Mouse (Mus musculus) megakaryocyte, embryonic 14.5 days (primary cell): ENCODE measurements around the gene Slc38a1.

Experiments
- FLI1 ChIP-seq: IDR thresholded peaks from 2 replicates; pipeline ENCODE4 v1.6.1; 2012; ENCODE audit warnings: low read length, inconsistent platforms, mixed read lengths
- GATA1 ChIP-seq: IDR thresholded peaks from 3 replicates; pipeline ENCODE4 v1.6.1; 2012; ENCODE audit warnings: mixed read lengths, low read length, inconsistent platforms, borderline replicate concordance

DNA sequence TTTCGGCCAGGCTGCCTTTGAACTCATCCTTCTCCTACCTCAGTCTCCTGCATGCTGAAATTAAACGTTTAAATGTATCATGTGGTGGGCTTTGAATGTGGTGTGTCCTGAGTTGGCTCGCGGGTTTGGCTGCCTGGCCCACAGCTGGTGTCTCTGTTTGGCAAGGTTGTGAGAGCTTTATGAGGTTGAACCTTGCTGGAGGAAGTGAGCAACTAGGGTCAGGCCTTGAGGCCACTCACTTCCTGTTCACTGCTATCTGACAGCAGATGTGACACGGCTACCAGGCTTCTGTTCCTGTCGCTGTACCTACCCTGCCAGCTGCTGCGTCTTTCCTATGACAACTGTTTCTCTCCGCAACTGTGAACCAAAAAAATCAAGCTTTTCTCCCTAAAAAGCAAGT is 12.0 kb upstream of the Slc38a1 start:
- TF ChIP-seq GATA1 (0 out of 3 replicates have a peak, but pooled peaks have one; percentile 47), FLI1 (no peak)
